Mouse (Mus musculus) hindbrain, embryonic 15.5 days (tissue): ENCODE results near the gene Pde4b. TPM values are rescaled to one million over a fixed set of nuclear protein-coding genes. Genes with fewer than 3 reads are reported as not detected.

Experiments used
- ATAC-seq: fragments of 200-750 bp; cut with Nextera tagmentation; 2 replicates; pipeline ENCODE4 v1.8.0; 2017; ENCODE audit warnings: low read depth, moderate number of reproducible peaks, moderate TSS enrichment; ENCODE audit not compliant: low FRiP score
- H3K27ac ChIP-seq: fragments of 300-500 bp; sonication (generic); replicated peaks from 2 replicates; pipeline ENCODE4 v1.5.1; 2015; ENCODE audit warnings: mild to moderate bottlenecking, inconsistent platforms
- H3K27me3 ChIP-seq: fragments of 300-500 bp; sonication (generic); 2 replicates; pipeline ENCODE4 v1.6.1; 2015; ENCODE audit warnings: control low read depth, inconsistent platforms
- H3K36me3 ChIP-seq: fragments of 300-500 bp; sonication (generic); 2 replicates; pipeline ENCODE4 v1.6.1; 2015; ENCODE audit warnings: control low read depth, inconsistent platforms
- H3K4me1 ChIP-seq: fragments of 300-500 bp; sonication (generic); replicated peaks from 2 replicates; pipeline ENCODE4 v1.6.1; 2015; ENCODE audit warnings: control low read depth, inconsistent platforms
- H3K4me2 ChIP-seq: fragments of 300-500 bp; sonication (generic); 2 replicates; pipeline ENCODE4 v1.6.1; 2015; ENCODE audit warnings: moderate library complexity, mild to moderate bottlenecking, inconsistent platforms
- H3K4me3 ChIP-seq: fragments of 300-500 bp; sonication (generic); 2 replicates; pipeline ENCODE4 v1.5.1; 2015; ENCODE audit warnings: mild to moderate bottlenecking, inconsistent platforms
- H3K9ac ChIP-seq: fragments of 300-500 bp; sonication (generic); 2 replicates; pipeline ENCODE4 v1.6.1; 2015; ENCODE audit warnings: inconsistent platforms
- H3K9me3 ChIP-seq: fragments of 300-500 bp; sonication (generic); 2 replicates; pipeline ENCODE4 v1.6.1; 2016; ENCODE audit warnings: control low read depth, inconsistent platforms
- WGBS: fragments of 180-500 bp; shearing (Covaris S2); methylation state at CpG from one replicate; pipeline ENCODE4 v1.1.7; 2015; 5-methylcytosine and 5-hydroxymethylcytosine counted together
- polyA plus RNA-seq: library from polyadenylated mRNA; unstranded; fragments of >200 nt; fragmentation: Nextera tagmentation; extraction: Ambion mirVana; gene quantifications from 2 replicates; pipeline ENCODE4 v1.2.1, GENCODE M21; 2015

Gene Pde4b
- polyA plus RNA-seq, 1 experiment from 2014 or later: 44.0 TPM

DNA sequence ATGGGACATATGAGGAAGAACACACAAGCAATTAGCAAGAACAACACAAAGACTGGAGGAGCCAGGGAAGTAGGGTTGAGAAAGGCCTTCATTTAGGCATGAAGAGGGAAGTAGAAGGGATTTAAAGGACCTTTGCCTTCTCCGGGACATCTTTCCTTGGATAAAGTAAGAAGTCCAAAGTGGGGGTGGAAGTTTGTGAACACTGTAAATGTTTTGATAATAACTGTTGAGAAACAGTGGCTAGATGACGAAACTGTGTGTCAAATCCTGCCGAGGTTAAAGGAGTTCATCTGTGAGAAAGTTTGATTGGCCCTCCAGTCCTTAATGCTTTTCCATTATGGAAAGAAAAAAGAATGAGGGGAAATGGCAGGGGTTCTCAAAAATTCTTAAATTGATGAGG lies 455.6 kb downstream of the Pde4b start:
- no peak for ATAC-seq
- Histone ChIP-seq H3K9ac (no peak overlapping the region), H3K9me3 (no peaks in the 10 kb centered on the region), H3K4me1 (no peaks in the 10 kb centered on the region), H3K36me3 (no peaks in the 10 kb centered on the region), H3K4me2 (no peak overlapping the region), H3K27me3 (no peaks in the 10 kb centered on the region), H3K4me3 (no peak overlapping the region), H3K27ac (no peak overlapping the region)
- 90% methylated on average over 3 of the region's 3 CpGs for WGBS

DNA sequence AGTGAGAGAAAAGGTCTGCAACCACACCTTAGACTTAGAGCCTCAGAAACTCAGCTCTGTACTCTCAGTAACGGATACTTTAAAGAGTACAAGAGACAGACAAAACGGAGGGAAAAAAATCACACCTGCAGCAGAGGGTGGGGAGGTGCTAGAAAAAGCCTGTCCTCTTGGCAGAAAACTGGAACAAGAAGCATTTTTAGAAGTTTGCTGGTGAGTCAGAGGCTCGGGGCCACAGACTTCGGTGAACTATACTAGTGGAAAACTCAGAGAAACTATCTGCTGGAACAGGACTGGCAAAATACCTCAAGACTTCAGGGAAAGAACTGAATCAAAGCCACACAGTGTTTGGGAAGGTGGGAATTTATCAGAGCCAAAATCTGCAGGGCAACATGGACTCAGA lies 457.9 kb downstream of the Pde4b start:
- H3K4me2 ChIP-seq: no peak overlapping the region
- H3K4me1 ChIP-seq: no peaks in the 10 kb centered on the region
- H3K9me3 ChIP-seq: no peaks in the 10 kb centered on the region
- no peak overlapping the region for H3K4me3 ChIP-seq
- H3K9ac ChIP-seq: no peak overlapping the region
- WGBS: 93% methylated on average over 4 of the region's 4 CpGs
- H3K27ac ChIP-seq: no peak overlapping the region
- no peaks in the 10 kb centered on the region for H3K36me3 ChIP-seq
- ATAC-seq: no peak
- no peaks in the 10 kb centered on the region for H3K27me3 ChIP-seq

DNA sequence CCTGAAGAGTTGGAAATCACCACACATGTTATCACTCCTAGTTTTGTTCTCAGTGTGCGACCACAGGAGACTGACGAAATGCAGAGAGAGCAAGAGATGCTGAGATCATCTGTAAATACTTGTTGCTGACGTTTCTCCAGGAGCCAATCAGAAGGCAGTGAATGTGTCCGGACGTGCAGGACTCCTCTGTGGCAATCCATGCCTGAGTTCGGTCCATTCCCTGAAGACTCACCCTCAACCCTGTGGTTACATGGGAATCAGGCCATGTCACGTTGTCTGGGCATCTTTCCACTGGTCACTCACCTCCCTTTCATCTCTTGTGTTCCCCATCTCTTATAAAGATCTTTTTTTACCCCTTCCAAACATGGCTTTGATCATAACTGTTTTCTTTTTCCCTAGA lies 468.2 kb downstream of the Pde4b start:
- Histone ChIP-seq H3K9ac (no peak overlapping the region), H3K4me1 (no peaks in the 10 kb centered on the region), H3K36me3 (no peaks in the 10 kb centered on the region), H3K9me3 (no peaks in the 10 kb centered on the region), H3K4me2 (no peak overlapping the region), H3K27ac (no peak overlapping the region), H3K27me3 (no peaks in the 10 kb centered on the region), H3K4me3 (no peak overlapping the region)
- WGBS: 78% methylated on average over 7 of the region's 7 CpGs
- no peak for ATAC-seq

DNA sequence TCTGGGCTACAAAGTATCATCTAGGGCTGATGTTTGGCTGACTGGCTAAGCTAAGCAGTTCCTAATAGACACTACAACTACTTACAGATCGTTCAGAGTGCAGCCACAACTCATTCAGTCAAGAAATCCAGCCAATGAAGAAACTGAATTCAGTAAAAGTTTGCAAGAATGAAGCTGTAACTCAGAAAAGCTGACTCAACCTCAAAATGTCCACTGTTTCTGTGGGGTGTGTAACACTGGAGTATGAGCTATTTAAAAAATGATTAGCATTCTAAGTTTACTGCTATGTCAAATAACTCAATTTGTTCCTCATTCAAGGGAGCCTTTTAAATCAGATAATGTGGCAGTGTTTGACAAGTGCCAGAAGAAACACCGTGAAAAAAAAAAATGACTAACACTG lies 469.7 kb downstream of the Pde4b start:
- Histone ChIP-seq H3K9ac (no peak overlapping the region), H3K4me1 (no peaks in the 10 kb centered on the region), H3K4me3 (no peak overlapping the region), H3K9me3 (no peaks in the 10 kb centered on the region), H3K4me2 (no peak overlapping the region), H3K36me3 (no peaks in the 10 kb centered on the region), H3K27ac (no peak overlapping the region), H3K27me3 (no peaks in the 10 kb centered on the region)
- 74% methylated on average over 2 of the region's 2 CpGs for WGBS
- no peak for ATAC-seq

DNA sequence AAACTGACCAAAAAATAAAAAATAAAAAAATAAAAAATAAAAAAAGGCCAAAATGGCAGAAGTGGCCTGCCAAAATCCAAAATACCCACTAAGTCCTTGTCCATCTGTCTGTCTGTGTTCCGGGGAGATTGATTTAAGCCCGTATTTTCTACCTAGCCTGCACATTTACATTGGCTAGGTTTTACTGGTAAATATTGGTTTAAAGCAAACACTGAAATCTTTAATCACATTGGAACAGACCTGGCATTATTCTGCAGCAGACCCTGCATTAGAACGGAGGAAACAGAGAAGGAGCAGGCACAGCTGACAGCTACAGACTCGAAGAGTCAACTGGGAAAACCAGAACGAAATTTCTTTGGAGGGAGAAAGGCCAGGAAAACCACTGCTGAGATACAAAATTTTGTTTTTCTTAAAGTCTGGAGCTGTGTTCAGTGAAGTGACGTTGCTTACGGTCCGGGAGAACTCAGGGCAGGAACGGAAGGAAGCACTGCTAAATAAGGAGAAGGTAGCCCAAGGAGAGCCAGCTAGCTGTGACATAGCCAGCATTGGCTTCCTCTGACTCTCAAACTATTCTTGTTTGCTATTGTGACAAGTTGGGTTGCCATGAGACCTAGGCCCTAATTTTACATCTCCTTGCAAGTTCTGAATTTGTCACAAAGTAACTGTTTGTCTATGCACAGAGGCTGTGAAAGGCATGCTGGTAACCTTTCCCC lies 470.3 kb downstream of the Pde4b start:
- Histone ChIP-seq H3K4me2 (no peak overlapping the region), H3K4me1 (no peaks in the 10 kb centered on the region), H3K9me3 (no peaks in the 10 kb centered on the region), H3K27ac (no peak overlapping the region), H3K27me3 (no peaks in the 10 kb centered on the region), H3K4me3 (no peak overlapping the region), H3K9ac (no peak overlapping the region), H3K36me3 (no peaks in the 10 kb centered on the region)
- ATAC-seq: no peak
- WGBS: 81% methylated on average over 9 of the region's 9 CpGs

DNA sequence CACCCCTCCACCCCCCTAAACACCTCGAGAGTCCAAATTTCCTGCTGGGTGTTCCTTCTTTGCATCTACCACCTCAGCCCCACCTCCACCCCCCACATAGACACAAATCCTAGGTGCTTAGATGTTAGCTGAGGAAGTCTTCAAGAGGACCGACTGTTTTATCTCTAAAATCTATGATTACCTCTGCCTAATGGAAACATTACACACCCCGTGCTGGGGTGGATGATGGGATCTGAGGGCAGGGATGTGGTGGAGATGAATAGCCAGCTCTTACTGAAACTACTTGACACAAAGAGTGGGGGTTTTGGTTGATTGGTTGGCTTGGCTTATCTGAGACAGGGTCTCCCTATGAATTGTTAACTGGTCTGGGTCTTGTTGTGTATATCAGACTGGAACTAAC lies 471.0 kb downstream of the Pde4b start:
- no peak overlapping the region for H3K9ac ChIP-seq
- no peak for ATAC-seq
- no peaks in the 10 kb centered on the region for H3K4me1 ChIP-seq
- no peak overlapping the region for H3K27ac ChIP-seq
- H3K4me2 ChIP-seq: no peak overlapping the region
- no peaks in the 10 kb centered on the region for H3K27me3 ChIP-seq
- no peaks in the 10 kb centered on the region for H3K9me3 ChIP-seq
- no peak overlapping the region for H3K4me3 ChIP-seq
- 74% methylated on average over 3 of the region's 3 CpGs for WGBS
- H3K36me3 ChIP-seq: no peaks in the 10 kb centered on the region

DNA sequence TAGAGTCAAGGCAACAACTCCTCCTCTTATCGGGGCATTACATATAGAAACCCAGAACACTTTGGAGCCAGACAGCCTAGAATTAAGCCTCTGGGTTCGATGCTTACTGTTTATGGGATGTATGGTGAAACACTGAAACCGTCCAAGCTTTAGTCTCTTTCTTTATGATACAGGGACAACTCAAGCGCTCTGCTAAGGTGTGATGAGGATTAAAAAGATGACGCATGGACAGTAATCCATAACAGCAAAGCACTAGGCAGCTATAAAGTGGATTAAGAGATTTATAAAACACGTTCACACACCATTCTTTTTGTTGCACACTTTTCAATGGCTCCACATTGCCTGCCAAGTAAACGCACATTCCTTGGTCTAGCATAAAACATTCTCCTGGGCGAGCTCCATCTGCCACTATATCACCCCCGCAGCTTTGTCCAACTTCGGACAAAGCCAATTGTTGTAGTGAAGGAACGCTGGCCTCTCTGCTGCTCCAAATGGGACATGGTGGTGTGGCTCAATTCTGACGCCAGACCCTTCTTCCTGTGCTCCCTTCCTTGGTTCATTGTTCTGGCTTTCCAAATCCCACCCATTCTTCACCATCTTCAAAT lies 473.4 kb downstream of the Pde4b start:
- Histone ChIP-seq H3K27ac (no peak overlapping the region), H3K4me3 (no peak overlapping the region), H3K4me1 (no peaks in the 10 kb centered on the region), H3K27me3 (no peaks in the 10 kb centered on the region), H3K36me3 (no peaks in the 10 kb centered on the region), H3K4me2 (no peak overlapping the region), H3K9me3 (no peaks in the 10 kb centered on the region), H3K9ac (no peak overlapping the region)
- ATAC-seq: no peak
- WGBS: 72% methylated on average over 12 of the region's 12 CpGs

DNA sequence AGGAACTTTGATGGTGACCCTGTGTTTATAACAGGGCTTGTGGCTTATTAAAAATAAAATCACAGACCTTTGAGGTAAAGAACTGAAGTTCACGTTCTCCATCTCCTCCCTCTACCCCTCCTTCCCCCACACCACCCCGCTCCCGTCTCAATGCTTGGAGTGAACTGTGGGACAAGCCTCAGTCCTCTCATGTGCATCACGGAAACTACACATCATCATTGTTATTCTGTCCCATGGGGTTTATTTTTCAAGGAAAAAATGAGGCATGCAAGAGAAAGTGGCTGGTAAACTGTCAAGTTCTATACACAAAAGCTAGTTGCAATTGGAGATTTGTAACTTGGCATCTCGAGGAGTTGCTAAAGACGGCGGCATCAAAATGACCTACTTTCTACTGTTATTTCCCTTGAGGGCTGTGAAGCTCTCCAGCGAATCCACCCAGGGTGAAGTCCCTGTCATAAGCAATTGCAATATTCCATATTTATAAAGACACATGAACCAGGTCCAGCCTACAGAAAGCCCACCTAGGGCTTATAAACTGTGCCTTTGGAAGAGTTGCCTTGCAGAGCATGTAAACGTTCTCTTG lies 476.0 kb downstream of the Pde4b start:
- no peak overlapping the region for H3K4me2 ChIP-seq
- no peak overlapping the region for H3K27ac ChIP-seq
- no peak overlapping the region for H3K9ac ChIP-seq
- H3K27me3 ChIP-seq: no peaks in the 10 kb centered on the region
- ATAC-seq: no peak
- H3K36me3 ChIP-seq: no peaks in the 10 kb centered on the region
- WGBS: 82% methylated on average over 9 of the region's 9 CpGs
- no peaks in the 10 kb centered on the region for H3K9me3 ChIP-seq
- no peak overlapping the region for H3K4me3 ChIP-seq
- peaks cover 5% of the 10 kb centered on the region for H3K4me1 ChIP-seq

DNA sequence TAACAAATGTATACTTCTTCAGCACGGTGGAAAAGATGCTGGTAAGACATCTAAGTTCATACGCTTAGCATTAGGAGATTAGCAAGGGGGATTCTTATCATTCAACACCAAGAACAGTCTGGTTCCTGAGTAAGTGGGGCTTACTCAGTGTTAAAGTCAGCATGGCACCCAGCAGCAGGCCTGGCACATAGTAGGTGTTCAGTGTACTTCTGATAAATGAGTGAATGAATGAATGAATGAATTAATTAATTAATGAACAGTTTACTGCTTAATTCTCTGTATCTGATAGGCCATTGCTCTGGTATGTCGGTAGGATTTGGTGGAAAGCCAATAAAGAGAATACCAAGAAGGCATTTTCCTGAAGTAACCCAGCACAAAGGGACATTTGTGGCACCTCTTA lies 476.9 kb downstream of the Pde4b start:
- 94% methylated on average over 3 of the region's 3 CpGs for WGBS

DNA sequence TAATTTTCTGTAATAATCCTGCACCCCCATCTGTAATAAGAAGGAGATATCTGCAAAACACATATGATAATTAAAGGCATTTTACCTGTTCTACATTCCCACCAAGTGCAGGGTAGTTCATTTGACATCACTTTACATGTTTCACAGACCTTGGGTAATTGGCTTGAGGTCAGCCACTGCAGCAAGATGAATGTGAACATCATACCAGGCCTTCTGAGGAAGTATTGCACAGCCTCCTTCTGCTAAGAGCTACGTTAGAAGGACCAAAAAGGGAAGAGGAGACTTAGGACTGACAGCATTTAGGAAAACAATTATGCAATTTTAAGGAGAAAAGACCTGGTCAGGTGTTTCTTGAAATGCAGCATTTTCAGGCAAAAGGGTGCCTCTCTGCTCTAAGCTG lies 479.1 kb downstream of the Pde4b start:
- Histone ChIP-seq H3K4me3 (no peak overlapping the region), H3K27me3 (no peaks in the 10 kb centered on the region), H3K4me2 (no peak overlapping the region), H3K9ac (no peak overlapping the region), H3K27ac (no peak overlapping the region), H3K36me3 (no peaks in the 10 kb centered on the region), H3K9me3 (no peaks in the 10 kb centered on the region), H3K4me1 (peaks cover 31% of the 10 kb centered on the region)
- WGBS: 40% methylated on average over 1 of the region's 1 CpGs
- ATAC-seq: no peak

More for the DNA sequence above, 476.9 kb downstream of the Pde4b start:
- Histone ChIP-seq H3K36me3 (no peaks in the 10 kb centered on the region), H3K27me3 (no peaks in the 10 kb centered on the region), H3K9me3 (no peaks in the 10 kb centered on the region), H3K4me2 (no peak overlapping the region), H3K4me1 (peaks cover 13% of the 10 kb centered on the region), H3K27ac (no peak overlapping the region), H3K9ac (no peak overlapping the region), H3K4me3 (no peak overlapping the region)
- ATAC-seq: no peak

DNA sequence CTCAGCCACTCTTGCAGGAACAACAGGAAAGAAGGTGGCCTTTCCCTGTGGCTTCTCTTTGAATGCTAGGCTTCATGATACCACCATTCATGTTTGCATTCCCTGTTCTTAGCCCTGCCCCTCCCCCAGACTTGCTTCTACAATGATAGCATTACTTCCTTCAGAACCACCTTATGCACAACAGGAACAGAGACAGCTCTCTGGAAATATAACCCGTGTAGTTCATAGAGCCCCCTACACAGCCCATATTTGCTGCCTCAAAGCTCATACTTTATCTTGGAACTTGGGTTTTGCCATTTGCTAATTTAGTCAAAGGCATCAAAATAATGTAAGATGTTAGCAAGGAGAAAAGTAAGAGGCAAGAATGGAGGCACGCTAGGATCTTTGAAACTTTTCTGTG lies 479.8 kb downstream of the Pde4b start:
- Histone ChIP-seq H3K9me3 (no peaks in the 10 kb centered on the region), H3K27ac (no peak overlapping the region), H3K27me3 (no peaks in the 10 kb centered on the region), H3K4me2 (no peak overlapping the region), H3K9ac (no peak overlapping the region), H3K4me1 (peaks cover 31% of the 10 kb centered on the region), H3K4me3 (no peak overlapping the region), H3K36me3 (no peaks in the 10 kb centered on the region)
- WGBS: 54% methylated on average over 2 of the region's 2 CpGs
- no peak for ATAC-seq

DNA sequence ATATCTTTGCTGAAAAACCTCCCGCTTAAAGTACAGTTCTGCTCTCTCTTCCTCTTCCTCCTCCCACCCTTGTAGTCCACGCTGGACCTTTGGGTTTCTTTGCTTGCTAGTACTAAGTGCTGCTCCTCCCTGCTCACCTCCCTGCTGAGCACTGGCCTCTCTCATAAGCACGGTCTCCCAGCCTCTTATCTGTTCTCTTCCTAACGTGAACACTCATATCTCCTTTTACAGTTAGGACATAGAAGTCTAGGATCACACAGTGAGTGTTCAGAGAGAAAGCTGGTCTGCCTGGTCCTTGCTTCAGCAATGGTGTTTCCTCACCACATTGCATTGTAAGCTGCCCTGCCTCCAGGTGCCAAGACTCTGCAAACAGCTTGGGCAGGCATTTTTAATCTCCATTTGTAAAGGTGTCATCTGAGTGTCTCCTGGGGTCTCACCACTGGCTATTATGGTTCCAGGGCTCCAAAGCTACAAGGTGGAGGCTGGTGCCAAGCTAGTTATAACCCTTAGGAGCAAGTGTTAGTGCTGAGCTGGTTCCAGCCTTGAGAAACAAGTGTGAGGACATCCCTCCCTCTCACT lies 480.4 kb downstream of the Pde4b start:
- no peak for ATAC-seq
- H3K4me3 ChIP-seq: no peak overlapping the region
- no peaks in the 10 kb centered on the region for H3K36me3 ChIP-seq
- H3K9me3 ChIP-seq: no peaks in the 10 kb centered on the region
- no peak overlapping the region for H3K27ac ChIP-seq
- H3K27me3 ChIP-seq: no peaks in the 10 kb centered on the region
- no peak overlapping the region for H3K4me2 ChIP-seq
- WGBS: 28% methylated on average over 4 of the region's 4 CpGs
- H3K4me1 ChIP-seq: peaks cover 31% of the 10 kb centered on the region
- no peak overlapping the region for H3K9ac ChIP-seq
